Mouse (Mus musculus): ENCODE results near the gene Rrp8.

- no peak for TF ChIP-seq CTCF (IDR thresholded peaks at IDR 0.05; ENCODE audit: borderline replicate concordance, control insufficient read depth, extremely low read depth, insufficient read depth, low read length, poor library complexity)
- TF ChIP-seq POLR2A (IDR thresholded peaks at IDR 0.05; ENCODE audit: control insufficient read depth, extremely low read depth, insufficient read depth, low read length, poor library complexity): no peak
These were observed 16.1 kb upstream of the Rrp8 start for GRCm38 (mm10) chr7:105753281-105753680.
